9 mouse cellular contexts compared by ENCODE assay signal in genomic region chr5:143293404-143293803, GRCm38 (mm10). TPM values are rescaled to one million over a fixed set of nuclear protein-coding genes. Genes with fewer than 3 reads are reported as not detected.
DNase-seq lines count a peak whose midpoint lies in the region; ATAC-seq and TF ChIP-seq lines count a peak whose summit lies in the region.
"Had no signal": no experiment of that assay in that cellular context is flagged by ENCODE, and none has a peak within 500 bp of the region (broad histone marks: within the 10 kb centered on the region; RNA-seq: fewer than 3 reads in every experiment).

TSS of gene Zfp853 (minus strand) at chr5:143293623.

- H3K36me3 ChIP-seq in liver, embryonic 12.5 days = 0 out of 2 replicates have a peak, but pooled peaks cover 5% of the 10 kb centered on the region
- H3K36me3 ChIP-seq in stomach, postnatal 0 days (ENCODE audit: control insufficient read depth, insufficient read depth, low read length) = no peaks in the 10 kb centered on the region

- H3K9ac ChIP-seq in liver, embryonic 12.5 days = no peak within 1 kb of the TSS
- H3K9ac ChIP-seq in stomach, postnatal 0 days (ENCODE audit: low read length) = peak within 1 kb of the TSS; percentile 59

- no peak for TF ChIP-seq EP300 in stomach, postnatal 0 days (optimal IDR thresholded peaks at IDR 0.05)

- H3K4me1 ChIP-seq in liver, embryonic 12.5 days = peaks cover 7% of the 10 kb centered on the region; the same call in 1 of the 2 replicates
- H3K4me1 ChIP-seq in stomach, postnatal 0 days (replicated peaks; ENCODE audit: control insufficient read depth, insufficient read depth) = 0 out of 2 replicates have a peak, but pooled peaks cover 5% of the 10 kb centered on the region

- H3K27ac ChIP-seq in liver, embryonic 12.5 days = no peak within 1 kb of the TSS
- no peak within 1 kb of the TSS for H3K27ac ChIP-seq in stomach, postnatal 0 days (replicated peaks)

- H3K27me3 ChIP-seq in liver, embryonic 12.5 days (replicated peaks) = peaks cover 65% of the 10 kb centered on the region
- H3K27me3 ChIP-seq in stomach, postnatal 0 days (ENCODE audit: control insufficient read depth, insufficient read depth, low read length) = peaks cover 12% of the 10 kb centered on the region; the same call in 1 of the 2 replicates

- peak within 1 kb of the TSS; percentile 63 for H3K4me2 ChIP-seq in liver, embryonic 12.5 days
- peak within 1 kb of the TSS; percentile 75 for H3K4me2 ChIP-seq in stomach, postnatal 0 days (replicated peaks; ENCODE audit: low read depth)

- 7% methylated on average over 25 of the region's 38 CpGs for WGBS in liver, embryonic 12.5 days (ENCODE audit: insufficient replicate concordance)
- WGBS in stomach, postnatal 0 days = 2% methylated on average over 26 of the region's 38 CpGs

- no peak for TF ChIP-seq CTCF in stomach, postnatal 0 days (IDR thresholded peaks at IDR 0.05; ENCODE audit: low read depth)

- H3K9me3 ChIP-seq in liver, embryonic 12.5 days (replicated peaks) = no peaks in the 10 kb centered on the region; the same call in 1 of the 2 replicates
- no peaks in the 10 kb centered on the region for H3K9me3 ChIP-seq in stomach, postnatal 0 days (ENCODE audit: control insufficient read depth, low read length)

- ATAC-seq in frontal cortex, adult (ENCODE audit: low TSS enrichment) = peak; percentile 35; the same call in 1 of the 2 replicates
- ATAC-seq in liver, embryonic 12.5 days = no peak
- ATAC-seq in stomach, postnatal 0 days (ENCODE audit: low FRiP score, low TSS enrichment) = 0 out of 2 replicates have a peak, but pooled peaks have one; percentile 16

- H3K4me3 ChIP-seq in liver, embryonic 12.5 days = peak within 1 kb of the TSS; percentile 33
- H3K4me3 ChIP-seq in stomach, postnatal 0 days (ENCODE audit: low read depth, low read length) = peak within 1 kb of the TSS; percentile 47

- DNase-seq in frontal cortex, postnatal 25 days (ENCODE audit: low spot score in 2 of 2) = no peak
- DNase-seq in retina, postnatal 1 day = peak; percentile 34
- no peak for DNase-seq in retina, embryonic 14.5 days (ENCODE audit: low spot score)
- no peak for DNase-seq in stomach, postnatal 0 days (ENCODE audit: low spot score)
- no peak for DNase-seq in adrenal gland, adult 8-10 months
- no peak for DNase-seq in spleen, postnatal 4 days (ENCODE audit: low spot score in 2 of 2)
- DNase-seq: cerebellum, adult 9-11 months had no signal

RNA-seq across cellular contexts. Expression of gene Zfp853, which starts in this region (rescaled TPM):
- not detected in 2 replicates for polyA plus RNA-seq in liver, embryonic 12.5 days (2016; fragmentation: Nextera tagmentation; extraction: Ambion mirVana)
- polyA plus RNA-seq in stomach, postnatal 0 days (2015; fragmentation: Nextera tagmentation; extraction: Ambion mirVana) = 0.06 TPM in 2 replicates
- total RNA-seq in adrenal gland, adult 8-10 months (2022) = under 1 TPM; 0.20 to 0.54 (median 0.46) TPM

Comparison
In these comparisons a context has a peak if more than half of its experiments do, and no peak if none do; other contexts are left out.
1. Peak in ATAC-seq, H3K4me3 ChIP-seq, H3K9ac ChIP-seq and H3K4me2 ChIP-seq in stomach, postnatal 0 days; RNA of the gene not detected or under 1 TPM.